Mouse (Mus musculus): ENCODE measurements at regions not wholly inside any gene's neighbourhood (a gene's known extent, or its start where the extent isn't known, plus 50 kb on each side); places are given as distances from the start of the nearest gene placed in this dataset.

DNA sequence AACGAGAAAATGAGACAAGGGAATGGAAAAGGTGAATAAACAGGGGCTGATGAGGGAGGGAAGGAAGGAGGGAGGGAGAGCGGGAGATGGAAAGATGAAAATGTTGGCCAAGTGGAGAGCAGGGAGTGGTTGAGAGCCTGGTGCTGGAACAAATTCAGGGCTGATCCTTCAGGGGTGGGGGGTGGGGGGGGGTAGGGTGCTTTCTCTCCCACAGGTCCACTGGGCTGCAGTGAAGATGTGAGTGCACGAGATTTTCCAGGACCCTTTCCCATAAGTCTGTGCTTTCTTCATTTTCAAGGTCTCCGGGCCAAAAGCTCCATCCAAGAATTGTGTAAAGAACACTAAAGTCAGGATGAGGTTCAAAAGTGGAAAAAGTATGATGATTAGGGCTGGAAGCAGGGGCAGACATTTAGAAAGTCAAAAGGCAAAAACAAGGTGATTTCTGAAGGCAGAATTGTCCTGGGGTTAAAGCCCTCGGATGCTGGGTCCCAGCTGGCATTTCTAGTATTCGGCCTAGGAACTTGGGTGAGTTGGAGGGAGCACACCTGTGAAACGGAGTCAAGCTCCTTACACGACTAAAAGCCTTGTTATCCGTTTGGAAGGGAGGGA lies 74.5 kb upstream of the Boc start:
- DNase-seq (ENCODE audit: low read depth, low spot score) = no peak
- in situ Hi-C loops (cut with MboI; ENCODE audit: low sequenced_read_pairs in 2 of 2, unreplicated experiment in 2 of 2) = no loop called here
- Histone ChIP-seq H3K4me1 (ENCODE audit: control insufficient read depth in 2 of 2, insufficient read depth in 2 of 2, low read length in 2 of 2, poor library complexity in 1 of 2) (no peaks in the 10 kb centered on the region), H3K4me3 (ENCODE audit: insufficient read depth in 1 of 2, low read depth in 1 of 2, low read length in 2 of 2, poor library complexity in 1 of 2, severe bottlenecking in 1 of 2) (no peak overlapping the region), H3K27ac (ENCODE audit: insufficient read depth, low read depth, low read length, poor library complexity, severe bottlenecking) (no peak overlapping the region), H3K36me3 (ENCODE audit: control insufficient read depth, insufficient read depth, low read length, poor library complexity, severe bottlenecking) (no peaks in the 10 kb centered on the region), H3K9ac (ENCODE audit: insufficient read depth, low read depth, low read length, poor library complexity, severe bottlenecking) (no peak overlapping the region), H3K9me3 (ENCODE audit: control insufficient read depth, insufficient read depth, low read depth, low read length) (no peaks in the 10 kb centered on the region)
- no peak for TF ChIP-seq CHD2 (IDR thresholded peaks at IDR 0.05; ENCODE audit: low read depth, low read length)
- no peak for TF ChIP-seq ZNF384 (IDR thresholded peaks at IDR 0.05; ENCODE audit: low read depth, low read length)
- no peak for TF ChIP-seq ZC3H11A (IDR thresholded peaks at IDR 0.05; ENCODE audit: borderline replicate concordance, low read depth, low read length)
- no peak for TF ChIP-seq HCFC1 (IDR thresholded peaks at IDR 0.05; ENCODE audit: borderline replicate concordance, insufficient read depth, low read length)
- no peak for TF ChIP-seq MAFK (IDR thresholded peaks at IDR 0.05; ENCODE audit: insufficient read depth, low read depth, low read length)

DNA sequence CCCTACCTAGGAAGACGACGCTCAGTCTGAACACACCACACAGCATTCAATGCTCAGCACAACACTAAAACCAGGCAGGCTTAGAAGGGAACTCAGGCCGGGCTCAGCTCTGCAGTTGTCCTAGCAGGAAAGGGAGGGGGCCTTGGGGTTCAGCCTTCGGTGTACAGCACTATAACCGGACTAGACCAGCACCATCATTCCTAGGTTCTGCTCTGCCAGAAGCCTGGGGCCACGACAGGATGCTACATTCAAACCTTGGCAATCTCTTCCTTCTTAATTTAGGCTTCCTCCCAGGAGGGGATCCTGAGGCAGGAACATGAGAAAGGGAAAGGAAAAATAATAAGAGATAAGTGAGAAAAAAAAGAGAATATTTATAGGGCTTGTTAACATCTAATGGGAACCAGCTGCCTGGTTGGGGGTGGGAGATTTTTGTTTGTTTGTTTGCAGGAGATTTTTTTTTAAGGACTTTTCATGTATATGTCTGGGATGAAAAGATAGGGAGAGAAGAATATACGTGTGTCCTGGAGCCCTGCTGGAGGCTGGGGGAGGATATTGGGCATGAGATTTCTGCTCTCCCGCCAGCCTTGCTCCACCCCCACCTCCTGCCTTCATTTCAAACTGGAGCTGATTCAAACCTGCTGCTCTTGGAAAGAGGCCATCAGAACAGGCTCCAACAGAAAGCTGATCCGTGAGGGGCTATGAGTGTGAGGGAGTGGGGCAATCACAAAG lies 73.8 kb upstream of the Boc start:
- no peaks in the 10 kb centered on the region for H3K9me3 ChIP-seq (ENCODE audit: control insufficient read depth, insufficient read depth, low read depth, low read length)
- TF ChIP-seq MAFK (IDR thresholded peaks at IDR 0.05; ENCODE audit: insufficient read depth, low read depth, low read length) (no peak), ZNF384 (IDR thresholded peaks at IDR 0.05; ENCODE audit: low read depth, low read length) (no peak), ZC3H11A (IDR thresholded peaks at IDR 0.05; ENCODE audit: borderline replicate concordance, low read depth, low read length) (no peak), HCFC1 (IDR thresholded peaks at IDR 0.05; ENCODE audit: borderline replicate concordance, insufficient read depth, low read length) (no peak), CHD2 (IDR thresholded peaks at IDR 0.05; ENCODE audit: low read depth, low read length) (no peak)
- no peak for DNase-seq (ENCODE audit: low read depth, low spot score)
- no peaks in the 10 kb centered on the region for H3K36me3 ChIP-seq (ENCODE audit: control insufficient read depth, insufficient read depth, low read length, poor library complexity, severe bottlenecking)
- no peak overlapping the region for H3K9ac ChIP-seq (ENCODE audit: insufficient read depth, low read depth, low read length, poor library complexity, severe bottlenecking)
- no peak overlapping the region for H3K27ac ChIP-seq (ENCODE audit: insufficient read depth, low read depth, low read length, poor library complexity, severe bottlenecking)
- no peaks in the 10 kb centered on the region for H3K4me1 ChIP-seq (ENCODE audit: control insufficient read depth in 2 of 2, insufficient read depth in 2 of 2, low read length in 2 of 2, poor library complexity in 1 of 2)
- in situ Hi-C loops (cut with MboI; ENCODE audit: low sequenced_read_pairs in 2 of 2, unreplicated experiment in 2 of 2) = no loop called here
- no peak overlapping the region for H3K4me3 ChIP-seq (ENCODE audit: insufficient read depth in 1 of 2, low read depth in 1 of 2, low read length in 2 of 2, poor library complexity in 1 of 2, severe bottlenecking in 1 of 2)

DNA sequence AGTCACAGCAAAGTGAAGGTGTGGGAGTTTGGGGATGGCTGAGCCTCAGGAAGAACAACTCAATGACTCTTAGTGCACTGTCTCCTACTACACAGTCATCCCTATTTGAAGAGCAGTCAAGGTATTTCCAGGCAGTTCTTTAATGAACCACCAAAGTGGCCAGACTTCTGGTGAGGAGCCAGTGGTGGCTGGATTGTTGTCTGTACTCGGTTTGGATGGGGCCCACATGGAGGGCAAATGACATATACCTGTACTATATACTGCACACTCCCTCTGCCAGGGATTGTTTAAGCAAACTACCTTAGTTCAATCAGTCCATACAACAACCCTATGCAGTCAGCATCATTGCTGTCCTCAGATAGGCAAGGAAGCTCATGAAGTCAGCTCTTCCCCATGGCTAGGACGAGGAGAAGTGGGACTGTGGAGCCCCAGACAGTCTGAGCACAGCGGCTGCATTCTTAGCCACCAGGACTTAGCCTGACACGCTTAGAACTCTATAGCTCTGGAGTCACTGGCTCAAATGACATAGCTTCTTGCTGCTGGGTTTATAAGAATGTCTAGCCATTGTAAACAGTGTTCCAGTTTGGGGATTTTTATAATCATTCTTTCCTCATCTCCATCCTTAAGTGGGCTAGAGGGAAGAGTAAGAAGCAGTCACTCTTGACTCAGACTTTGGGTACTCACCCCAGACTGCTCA lies 72.8 kb upstream of the Boc start:
- no peaks in the 10 kb centered on the region for H3K36me3 ChIP-seq (ENCODE audit: control insufficient read depth, insufficient read depth, low read length, poor library complexity, severe bottlenecking)
- H3K9me3 ChIP-seq (ENCODE audit: control insufficient read depth, insufficient read depth, low read depth, low read length) = no peaks in the 10 kb centered on the region
- H3K9ac ChIP-seq (ENCODE audit: insufficient read depth, low read depth, low read length, poor library complexity, severe bottlenecking) = no peak overlapping the region
- DNase-seq (ENCODE audit: low read depth, low spot score) = no peak
- no peak overlapping the region for H3K4me3 ChIP-seq (ENCODE audit: insufficient read depth in 1 of 2, low read depth in 1 of 2, low read length in 2 of 2, poor library complexity in 1 of 2, severe bottlenecking in 1 of 2)
- no peaks in the 10 kb centered on the region for H3K4me1 ChIP-seq (ENCODE audit: control insufficient read depth in 2 of 2, insufficient read depth in 2 of 2, low read length in 2 of 2, poor library complexity in 1 of 2)
- H3K27ac ChIP-seq (ENCODE audit: insufficient read depth, low read depth, low read length, poor library complexity, severe bottlenecking) = no peak overlapping the region
- in situ Hi-C loops (cut with MboI; ENCODE audit: low sequenced_read_pairs in 2 of 2, unreplicated experiment in 2 of 2) = no loop called here
- TF ChIP-seq HCFC1 (IDR thresholded peaks at IDR 0.05; ENCODE audit: borderline replicate concordance, insufficient read depth, low read length) (no peak), CHD2 (IDR thresholded peaks at IDR 0.05; ENCODE audit: low read depth, low read length) (no peak), ZC3H11A (IDR thresholded peaks at IDR 0.05; ENCODE audit: borderline replicate concordance, low read depth, low read length) (no peak), MAFK (IDR thresholded peaks at IDR 0.05; ENCODE audit: insufficient read depth, low read depth, low read length) (no peak), ZNF384 (IDR thresholded peaks at IDR 0.05; ENCODE audit: low read depth, low read length) (no peak)

DNA sequence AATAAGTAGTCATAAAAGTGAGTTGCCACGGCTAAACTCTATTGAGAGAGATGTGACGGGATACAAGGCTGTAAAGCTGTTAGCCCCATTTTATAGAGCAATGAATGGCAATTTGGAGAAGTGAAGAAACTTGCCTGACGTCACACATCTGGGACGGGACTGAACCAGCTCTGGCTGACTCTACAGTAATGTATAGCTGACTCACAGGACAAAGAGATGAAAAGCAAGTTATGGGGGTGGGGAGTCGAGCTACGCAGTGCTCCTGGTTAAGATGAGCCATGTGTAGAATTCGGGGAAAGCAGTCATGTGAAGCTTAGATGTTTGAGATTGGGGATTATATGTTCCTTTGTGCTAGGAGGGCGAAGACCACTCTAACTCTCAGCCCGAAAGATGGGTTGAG lies 72.2 kb upstream of the Boc start:
- H3K4me1 ChIP-seq (ENCODE audit: control insufficient read depth in 2 of 2, insufficient read depth in 2 of 2, low read length in 2 of 2, poor library complexity in 1 of 2) = no peaks in the 10 kb centered on the region

More for the DNA sequence above, 72.2 kb upstream of the Boc start:
- in situ Hi-C loops (cut with MboI; ENCODE audit: low sequenced_read_pairs in 2 of 2, unreplicated experiment in 2 of 2) = no loop called here
- no peak overlapping the region for H3K4me3 ChIP-seq (ENCODE audit: insufficient read depth in 1 of 2, low read depth in 1 of 2, low read length in 2 of 2, poor library complexity in 1 of 2, severe bottlenecking in 1 of 2)
- H3K27ac ChIP-seq (ENCODE audit: insufficient read depth, low read depth, low read length, poor library complexity, severe bottlenecking) = no peak overlapping the region
- TF ChIP-seq CHD2 (IDR thresholded peaks at IDR 0.05; ENCODE audit: low read depth, low read length) = no peak
- TF ChIP-seq HCFC1 (IDR thresholded peaks at IDR 0.05; ENCODE audit: borderline replicate concordance, insufficient read depth, low read length) = no peak
- TF ChIP-seq ZC3H11A (IDR thresholded peaks at IDR 0.05; ENCODE audit: borderline replicate concordance, low read depth, low read length) = no peak
- TF ChIP-seq ZNF384 (IDR thresholded peaks at IDR 0.05; ENCODE audit: low read depth, low read length) = 0 out of 2 replicates have a peak, but pooled peaks have one; percentile 17
- no peak for TF ChIP-seq MAFK (IDR thresholded peaks at IDR 0.05; ENCODE audit: insufficient read depth, low read depth, low read length)
- no peaks in the 10 kb centered on the region for H3K36me3 ChIP-seq (ENCODE audit: control insufficient read depth, insufficient read depth, low read length, poor library complexity, severe bottlenecking)
- H3K9ac ChIP-seq (ENCODE audit: insufficient read depth, low read depth, low read length, poor library complexity, severe bottlenecking) = no peak overlapping the region
- DNase-seq (ENCODE audit: low read depth, low spot score) = no peak
- H3K9me3 ChIP-seq (ENCODE audit: control insufficient read depth, insufficient read depth, low read depth, low read length) = no peaks in the 10 kb centered on the region
